Mouse (Mus musculus) intestine, embryonic 14.5 days (tissue): ENCODE results near the gene Arhgap32. TPM values are rescaled to one million over a fixed set of nuclear protein-coding genes. Genes with fewer than 3 reads are reported as not detected.

ENCODE experiments used
- ATAC-seq: fragments of 200-750 bp; cut with Nextera tagmentation; replicated peaks from 2 replicates; pipeline ENCODE4 v1.8.0; 2017; ENCODE audit warnings: low read depth, moderate number of reproducible peaks, moderate TSS enrichment, moderate library complexity; ENCODE audit not compliant: low FRiP score, low TSS enrichment
- DNase-seq: peaks from one replicate; pipeline ENCODE4 v3.0.0-alpha.2; 2018; ENCODE audit warnings: low spot score
- H3K27ac ChIP-seq: fragments of 300-500 bp; sonication (generic); 2 replicates; pipeline ENCODE4 v1.5.1; 2014; ENCODE audit warnings: low read depth, mild to moderate bottlenecking, control low read depth
- H3K27me3 ChIP-seq: fragments of 300-500 bp; sonication (generic); replicated peaks from 2 replicates; pipeline ENCODE4 v1.6.1; 2014; ENCODE audit warnings: low read length, control low read depth; ENCODE audit not compliant: control insufficient read depth, insufficient read depth
- H3K36me3 ChIP-seq: fragments of 300-500 bp; sonication (generic); 2 replicates; pipeline ENCODE4 v1.6.1; 2014; ENCODE audit warnings: low read length, control low read depth; ENCODE audit not compliant: control insufficient read depth, insufficient read depth
- H3K4me1 ChIP-seq: fragments of 300-500 bp; sonication (generic); replicated peaks from 2 replicates; pipeline ENCODE4 v1.6.1; 2014; ENCODE audit warnings: low read length, control low read depth, mixed read lengths; ENCODE audit not compliant: control insufficient read depth, insufficient read depth
- H3K4me2 ChIP-seq: fragments of 300-500 bp; sonication (generic); 2 replicates; pipeline ENCODE4 v1.6.1; 2014; ENCODE audit warnings: low read length
- H3K4me3 ChIP-seq: fragments of 300-500 bp; sonication (generic); 2 replicates; pipeline ENCODE4 v1.5.1; 2014; ENCODE audit warnings: low read depth, low read length, control low read depth, mixed read lengths
- H3K9ac ChIP-seq: fragments of 300-500 bp; sonication (generic); 2 replicates; pipeline ENCODE4 v1.6.1; 2014; ENCODE audit warnings: mild to moderate bottlenecking, low read length
- H3K9me3 ChIP-seq: fragments of 300-500 bp; sonication (generic); 2 replicates; pipeline ENCODE4 v1.6.1; 2016; ENCODE audit warnings: low read length, control low read depth; ENCODE audit not compliant: control insufficient read depth
- WGBS: fragments of 180-500 bp; shearing (Covaris S2); extraction: QIAGEN DNeasy Blood & Tissue Kit; methylation state at CpG from one replicate; pipeline ENCODE4 v1.1.7; 2014; 5-methylcytosine and 5-hydroxymethylcytosine counted together
- polyA plus RNA-seq: library from polyadenylated mRNA; unstranded; fragments of >200 nt; fragmentation: Nextera tagmentation; extraction: Ambion mirVana; gene quantifications from 2 replicates; pipeline ENCODE4 v1.2.1, GENCODE M21; 2014

Arhgap32 gene
- polyA plus RNA-seq, 1 experiment from 2014 or later = 10.6 TPM

- Histone ChIP-seq H3K36me3 (no peaks in the 10 kb centered on the region), H3K4me2 (no peak overlapping the region), H3K4me1 (no peaks in the 10 kb centered on the region), H3K27me3 (no peaks in the 10 kb centered on the region), H3K9ac (no peak overlapping the region), H3K9me3 (no peaks in the 10 kb centered on the region), H3K4me3 (no peak overlapping the region), H3K27ac (no peak overlapping the region)
- DNase-seq (no peak), ATAC-seq (no peak)
- WGBS = 96% methylated on average over 3 of the region's 3 CpGs
These were observed 27.5 kb downstream of the Arhgap32 start for GRCm38 (mm10) chr9:32143451-32143850.

GRCm38 (mm10) chr9:32146257-32146996 is 30.5 kb downstream of the Arhgap32 start:
- WGBS = 67% methylated on average over 12 of the region's 12 CpGs
- ATAC-seq = no peak
- no peaks in the 10 kb centered on the region for H3K27me3 ChIP-seq

GRCm38 (mm10) chr9:32149241-32149640 is 33.3 kb downstream of the Arhgap32 start:
- DNase-seq (no peak), ATAC-seq (no peak)
- no peak overlapping the region for H3K27ac ChIP-seq
- no peaks in the 10 kb centered on the region for H3K27me3 ChIP-seq
- peaks cover 12% of the 10 kb centered on the region; the same call in 1 of the 2 replicates for H3K36me3 ChIP-seq
- no peaks in the 10 kb centered on the region for H3K9me3 ChIP-seq
- WGBS = 86% methylated on average over 3 of the region's 3 CpGs
- H3K4me3 ChIP-seq = no peak overlapping the region
- no peak overlapping the region for H3K4me2 ChIP-seq
- no peaks in the 10 kb centered on the region for H3K4me1 ChIP-seq
- H3K9ac ChIP-seq = no peak overlapping the region

More at GRCm38 (mm10) chr9:32146257-32146996, 30.5 kb downstream of the Arhgap32 start:
- Histone ChIP-seq H3K9ac (no peak overlapping the region), H3K4me3 (no peak overlapping the region), H3K9me3 (no peaks in the 10 kb centered on the region), H3K27ac (no peak overlapping the region), H3K4me2 (no peak overlapping the region), H3K4me1 (no peaks in the 10 kb centered on the region), H3K36me3 (no peaks in the 10 kb centered on the region)
- DNase-seq = no peak

GRCm38 (mm10) chr9:32149836-32150642 is 34.1 kb downstream of the Arhgap32 start:
- Histone ChIP-seq H3K27me3 (no peaks in the 10 kb centered on the region), H3K36me3 (peaks cover 12% of the 10 kb centered on the region; the same call in 1 of the 2 replicates), H3K4me1 (no peaks in the 10 kb centered on the region), H3K9me3 (no peaks in the 10 kb centered on the region), H3K9ac (no peak overlapping the region), H3K27ac (no peak overlapping the region), H3K4me3 (no peak overlapping the region), H3K4me2 (no peak overlapping the region)
- no peak for DNase-seq
- no peak for ATAC-seq
- 85% methylated on average over 11 of the region's 11 CpGs for WGBS

GRCm38 (mm10) chr9:32154727-32155371 is 38.9 kb downstream of the Arhgap32 start:
- Histone ChIP-seq H3K9ac (no peak overlapping the region), H3K9me3 (no peaks in the 10 kb centered on the region), H3K4me1 (no peaks in the 10 kb centered on the region), H3K27me3 (no peaks in the 10 kb centered on the region), H3K4me2 (no peak overlapping the region), H3K36me3 (peaks cover 12% of the 10 kb centered on the region; the same call in 1 of the 2 replicates), H3K27ac (no peak overlapping the region), H3K4me3 (no peak overlapping the region)
- WGBS = 88% methylated on average over 3 of the region's 3 CpGs
- ATAC-seq = no peak
- no peak for DNase-seq

- ATAC-seq = no peak
- no peak overlapping the region for H3K9ac ChIP-seq
- peaks cover 12% of the 10 kb centered on the region; the same call in 1 of the 2 replicates for H3K36me3 ChIP-seq
- no peaks in the 10 kb centered on the region for H3K9me3 ChIP-seq
- no peak overlapping the region for H3K27ac ChIP-seq
- WGBS = 83% methylated on average over 4 of the region's 4 CpGs
- no peak overlapping the region for H3K4me3 ChIP-seq
- no peaks in the 10 kb centered on the region for H3K4me1 ChIP-seq
- H3K27me3 ChIP-seq = no peaks in the 10 kb centered on the region
- DNase-seq = no peak
- no peak overlapping the region for H3K4me2 ChIP-seq
These were observed 40.8 kb downstream of the Arhgap32 start for GRCm38 (mm10) chr9:32156706-32157105.

GRCm38 (mm10) chr9:32157201-32157600 is 41.3 kb downstream of the Arhgap32 start:
- H3K4me3 ChIP-seq = no peak overlapping the region
- H3K9me3 ChIP-seq = no peaks in the 10 kb centered on the region
- WGBS = 75% methylated on average over 3 of the region's 3 CpGs
- H3K27me3 ChIP-seq = no peaks in the 10 kb centered on the region
- no peak for ATAC-seq
- H3K36me3 ChIP-seq = peaks cover 12% of the 10 kb centered on the region; the same call in 1 of the 2 replicates
- DNase-seq = no peak
- no peaks in the 10 kb centered on the region for H3K4me1 ChIP-seq
- no peak overlapping the region for H3K9ac ChIP-seq
- no peak overlapping the region for H3K27ac ChIP-seq
- H3K4me2 ChIP-seq = no peak overlapping the region

GRCm38 (mm10) chr9:32158837-32159543 is 43.1 kb downstream of the Arhgap32 start:
- DNase-seq (peak; percentile 87), ATAC-seq (peak; percentile 82)
- no peak overlapping the region for H3K4me2 ChIP-seq
- H3K9me3 ChIP-seq = no peaks in the 10 kb centered on the region
- no peaks in the 10 kb centered on the region; the same call in 1 of the 2 replicates for H3K36me3 ChIP-seq
- H3K4me3 ChIP-seq = no peak overlapping the region
- no peaks in the 10 kb centered on the region for H3K27me3 ChIP-seq
- no peaks in the 10 kb centered on the region for H3K4me1 ChIP-seq
- WGBS = 21% methylated on average over 3 of the region's 3 CpGs
- H3K27ac ChIP-seq = no peak overlapping the region
- H3K9ac ChIP-seq = no peak overlapping the region
